Mouse (Mus musculus): ENCODE measurements around the gene Iqsec1.

Iqsec1 gene

GRCm38 (mm10) chr6:90810576-90810975 is 177.9 kb downstream of the Iqsec1 start:
- no peak for DNase-seq

- peak; percentile 64 for DNase-seq
These were observed 178.5 kb downstream of the Iqsec1 start for GRCm38 (mm10) chr6:90809960-90810362.

- DNase-seq = no peak
These were observed 179.2 kb downstream of the Iqsec1 start for GRCm38 (mm10) chr6:90809077-90809840.

GRCm38 (mm10) chr6:90808544-90808943 is 179.9 kb downstream of the Iqsec1 start:
- DNase-seq = peak; percentile 9

- DNase-seq = no peak
These were observed 180.4 kb downstream of the Iqsec1 start for GRCm38 (mm10) chr6:90808134-90808533.

GRCm38 (mm10) chr6:90807581-90807980 is 180.9 kb downstream of the Iqsec1 start:
- no peak for DNase-seq

- no peak for DNase-seq
These were observed 181.7 kb downstream of the Iqsec1 start for GRCm38 (mm10) chr6:90806743-90807142.

GRCm38 (mm10) chr6:90805101-90805500 is 183.4 kb downstream of the Iqsec1 start:
- no peak for DNase-seq

- no peak for DNase-seq
These were observed 183.8 kb downstream of the Iqsec1 start for GRCm38 (mm10) chr6:90804646-90805045.

GRCm38 (mm10) chr6:90802604-90803003 is 185.9 kb downstream of the Iqsec1 start:
- DNase-seq = no peak

GRCm38 (mm10) chr6:90802058-90802457 is 186.4 kb downstream of the Iqsec1 start:
- no peak for DNase-seq

- DNase-seq = no peak
These were observed 187.7 kb downstream of the Iqsec1 start for GRCm38 (mm10) chr6:90800825-90801224.

- DNase-seq = no peak
These were observed 189.4 kb downstream of the Iqsec1 start for GRCm38 (mm10) chr6:90799116-90799515.

GRCm38 (mm10) chr6:90798201-90798600 is 190.3 kb downstream of the Iqsec1 start:
- no peak for DNase-seq

GRCm38 (mm10) chr6:90796902-90797596 is 191.4 kb downstream of the Iqsec1 start:
- no peak for DNase-seq

- DNase-seq = no peak
These were observed 197.6 kb downstream of the Iqsec1 start for GRCm38 (mm10) chr6:90790901-90791300.

GRCm38 (mm10) chr6:90789520-90789919 is 199.0 kb downstream of the Iqsec1 start:
- peak; percentile 7 for DNase-seq

- no peak for DNase-seq
These were observed 200.9 kb downstream of the Iqsec1 start for GRCm38 (mm10) chr6:90787587-90787986.

GRCm38 (mm10) chr6:90787036-90787435 is 201.4 kb downstream of the Iqsec1 start:
- peak; percentile 12 for DNase-seq

GRCm38 (mm10) chr6:90786589-90786988 is 201.9 kb downstream of the Iqsec1 start:
- DNase-seq = no peak

- DNase-seq = no peak
These were observed 204.5 kb downstream of the Iqsec1 start for GRCm38 (mm10) chr6:90783945-90784344.

- no peak for DNase-seq
These were observed 205.3 kb downstream of the Iqsec1 start for GRCm38 (mm10) chr6:90783176-90783575.

- no peak for DNase-seq
These were observed 206.3 kb downstream of the Iqsec1 start for GRCm38 (mm10) chr6:90781921-90782770.
